Mouse (Mus musculus): ENCODE results near the gene Bglap2. TPM values are rescaled to one million over a fixed set of nuclear protein-coding genes. Genes with fewer than 3 reads are reported as not detected.
A peak's percentile ranks its signal among the peaks of the same experiment; 100 is the strongest.

The Bglap2 gene
- total and polyA plus RNA-seq, 2 experiments from 2014 or later, result not detected

GRCm38 (mm10) chr3:88408953-88409352 lies 30.5 kb upstream of the Bglap2 start:
- 59% methylated on average over 5 of the region's 5 CpGs for WGBS
- Histone ChIP-seq H3K4me2 (ENCODE audit: low read depth, low read length) (peak overlapping the region; percentile 74), H3K36me3 (ENCODE audit: insufficient read depth, low read length) (peaks cover 16% of the 10 kb centered on the region), H3K27me3 (ENCODE audit: insufficient read depth, low read length) (no peaks in the 10 kb centered on the region), H3K9ac (replicated peaks; ENCODE audit: low read length) (0 out of 2 replicates have a peak overlapping the region, but pooled peaks have one; percentile 71), H3K4me1 (ENCODE audit: insufficient read depth, low read length) (no peaks in the 10 kb centered on the region), H3K9me3 (ENCODE audit: low read length) (no peaks in the 10 kb centered on the region), H3K27ac (no peak overlapping the region), H3K4me3 (ENCODE audit: low read length) (peak overlapping the region; percentile 53)
- DNase-seq (ENCODE audit: low spot score) (no peak), ATAC-seq (no peak)
- no peak for TF ChIP-seq CTCF (IDR thresholded peaks at IDR 0.05; ENCODE audit: low read depth)

- no peak overlapping the region for H3K27ac ChIP-seq
- H3K4me3 ChIP-seq (ENCODE audit: low read length), result no peak overlapping the region
- H3K9ac ChIP-seq (replicated peaks; ENCODE audit: low read length), result no peak overlapping the region
- H3K9me3 ChIP-seq (ENCODE audit: low read length), result no peaks in the 10 kb centered on the region
- H3K27me3 ChIP-seq (ENCODE audit: insufficient read depth, low read length), result no peaks in the 10 kb centered on the region
- no peaks in the 10 kb centered on the region for H3K4me1 ChIP-seq (ENCODE audit: insufficient read depth, low read length)
- WGBS, result 58% methylated on average over 7 of the region's 7 CpGs
- H3K36me3 ChIP-seq (ENCODE audit: insufficient read depth, low read length), result peaks cover 14% of the 10 kb centered on the region
- H3K4me2 ChIP-seq (ENCODE audit: low read depth, low read length), result no peak overlapping the region
- ATAC-seq, result no peak
- no peak for TF ChIP-seq CTCF (IDR thresholded peaks at IDR 0.05; ENCODE audit: low read depth)
- DNase-seq (ENCODE audit: low spot score), result no peak
Observed at GRCm38 (mm10) chr3:88407529-88407928, 29.0 kb upstream of the Bglap2 start.

- peaks cover 9% of the 10 kb centered on the region for H3K36me3 ChIP-seq (ENCODE audit: insufficient read depth, low read length)
- ATAC-seq (peak; percentile 44), DNase-seq (ENCODE audit: low spot score) (peak; percentile 94)
- no peaks in the 10 kb centered on the region for H3K27me3 ChIP-seq (ENCODE audit: insufficient read depth, low read length)
- peak; percentile 93 for TF ChIP-seq CTCF (IDR thresholded peaks at IDR 0.05; ENCODE audit: low read depth)
- WGBS, result 2% methylated on average over 2 of the region's 2 CpGs
- no peak overlapping the region for H3K4me2 ChIP-seq (ENCODE audit: low read depth, low read length)
- H3K4me1 ChIP-seq (ENCODE audit: insufficient read depth, low read length), result no peaks in the 10 kb centered on the region
- H3K9ac ChIP-seq (replicated peaks; ENCODE audit: low read length), result no peak overlapping the region
- no peak overlapping the region for H3K27ac ChIP-seq
- no peaks in the 10 kb centered on the region for H3K9me3 ChIP-seq (ENCODE audit: low read length)
- H3K4me3 ChIP-seq (ENCODE audit: low read length), result no peak overlapping the region
Observed at GRCm38 (mm10) chr3:88407090-88407489, 28.6 kb upstream of the Bglap2 start.

DNA sequence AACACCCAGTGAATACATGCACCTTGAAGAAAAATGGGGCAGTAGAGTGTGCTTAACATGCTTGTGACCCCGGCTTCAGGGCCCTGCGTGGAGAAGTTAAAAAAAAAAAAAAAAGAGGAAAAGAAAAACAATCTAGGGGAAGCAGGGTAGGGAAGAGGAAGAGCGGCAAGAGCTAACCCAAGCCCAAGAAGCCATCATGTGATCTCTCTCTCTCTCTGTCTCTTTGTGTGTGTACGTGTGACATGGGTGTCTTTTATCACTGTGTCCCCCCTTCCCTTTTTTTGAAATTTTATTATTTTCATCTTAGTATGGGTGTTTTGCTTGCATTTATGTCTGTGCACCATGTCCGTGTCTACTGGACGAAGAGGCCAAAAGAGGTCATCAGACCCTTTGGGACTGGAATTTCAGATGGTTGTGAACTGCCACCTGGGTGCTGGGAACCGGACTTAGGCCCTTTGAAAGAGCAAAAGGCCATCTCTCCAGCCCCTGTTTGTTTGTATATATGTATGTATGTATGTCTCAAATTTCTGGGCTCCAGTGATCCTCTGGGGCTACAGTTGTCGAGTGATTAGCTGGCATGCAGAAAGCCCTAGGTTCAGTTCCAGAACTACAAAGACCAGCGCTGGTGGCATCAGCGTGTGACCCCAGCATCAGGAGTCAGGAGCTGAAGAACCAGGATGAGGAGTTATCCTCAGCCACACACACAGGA lies 25.2 kb upstream of the Bglap2 start:
- Histone ChIP-seq H3K4me1 (ENCODE audit: insufficient read depth, low read length) (no peaks in the 10 kb centered on the region), H3K9me3 (ENCODE audit: low read length) (no peaks in the 10 kb centered on the region), H3K4me3 (ENCODE audit: low read length) (no peak overlapping the region), H3K27me3 (ENCODE audit: insufficient read depth, low read length) (no peaks in the 10 kb centered on the region), H3K9ac (replicated peaks; ENCODE audit: low read length) (no peak overlapping the region), H3K36me3 (ENCODE audit: insufficient read depth, low read length) (no peaks in the 10 kb centered on the region), H3K4me2 (ENCODE audit: low read depth, low read length) (no peak overlapping the region), H3K27ac (no peak overlapping the region)
- TF ChIP-seq CTCF (IDR thresholded peaks at IDR 0.05; ENCODE audit: low read depth), result no peak
- WGBS, result 90% methylated on average over 10 of the region's 10 CpGs
- ATAC-seq (no peak), DNase-seq (ENCODE audit: low spot score) (no peak)

GRCm38 (mm10) chr3:88398666-88399065 lies 20.2 kb upstream of the Bglap2 start:
- Histone ChIP-seq H3K9ac (replicated peaks; ENCODE audit: low read length) (no peak overlapping the region), H3K4me2 (ENCODE audit: low read depth, low read length) (no peak overlapping the region), H3K9me3 (ENCODE audit: low read length) (no peaks in the 10 kb centered on the region), H3K4me3 (ENCODE audit: low read length) (no peak overlapping the region), H3K4me1 (ENCODE audit: insufficient read depth, low read length) (no peaks in the 10 kb centered on the region), H3K36me3 (ENCODE audit: insufficient read depth, low read length) (no peaks in the 10 kb centered on the region), H3K27ac (no peak overlapping the region), H3K27me3 (ENCODE audit: insufficient read depth, low read length) (no peaks in the 10 kb centered on the region)
- ATAC-seq, result peak; percentile 53; the same call in 1 of the 2 replicates
- peak; percentile 12 for DNase-seq (ENCODE audit: low spot score)
- WGBS, result 63% methylated on average over 2 of the region's 2 CpGs
- TF ChIP-seq CTCF (IDR thresholded peaks at IDR 0.05; ENCODE audit: low read depth), result no peak

GRCm38 (mm10) chr3:88395742-88396141 lies 17.2 kb upstream of the Bglap2 start:
- ATAC-seq, result no peak
- Histone ChIP-seq H3K27me3 (ENCODE audit: insufficient read depth, low read length) (no peaks in the 10 kb centered on the region), H3K36me3 (ENCODE audit: insufficient read depth, low read length) (no peaks in the 10 kb centered on the region), H3K9ac (replicated peaks; ENCODE audit: low read length) (no peak overlapping the region), H3K4me2 (ENCODE audit: low read depth, low read length) (no peak overlapping the region), H3K4me1 (ENCODE audit: insufficient read depth, low read length) (no peaks in the 10 kb centered on the region), H3K9me3 (ENCODE audit: low read length) (no peaks in the 10 kb centered on the region), H3K4me3 (ENCODE audit: low read length) (no peak overlapping the region), H3K27ac (no peak overlapping the region)
- 93% methylated on average over 8 of the region's 8 CpGs for WGBS
- DNase-seq (ENCODE audit: low spot score), result no peak
- no peak for TF ChIP-seq CTCF (IDR thresholded peaks at IDR 0.05; ENCODE audit: low read depth)

GRCm38 (mm10) chr3:88395288-88395687 lies 16.8 kb upstream of the Bglap2 start:
- no peak overlapping the region for H3K9ac ChIP-seq (replicated peaks; ENCODE audit: low read length)
- no peak for TF ChIP-seq CTCF (IDR thresholded peaks at IDR 0.05; ENCODE audit: low read depth)
- DNase-seq (ENCODE audit: low spot score) (no peak), ATAC-seq (no peak)
- no peaks in the 10 kb centered on the region for H3K36me3 ChIP-seq (ENCODE audit: insufficient read depth, low read length)
- no peak overlapping the region for H3K27ac ChIP-seq
- H3K27me3 ChIP-seq (ENCODE audit: insufficient read depth, low read length), result no peaks in the 10 kb centered on the region
- no peaks in the 10 kb centered on the region for H3K9me3 ChIP-seq (ENCODE audit: low read length)
- no peaks in the 10 kb centered on the region for H3K4me1 ChIP-seq (ENCODE audit: insufficient read depth, low read length)
- no peak overlapping the region for H3K4me2 ChIP-seq (ENCODE audit: low read depth, low read length)
- WGBS, result 94% methylated on average over 6 of the region's 6 CpGs
- H3K4me3 ChIP-seq (ENCODE audit: low read length), result no peak overlapping the region

Measured in hindbrain, postnatal 0 days (tissue).